Comparison of ENCODE assay signal across 20 mouse cellular contexts in genomic region chr19:34605472-34605871, GRCm38 (mm10). TPM values are rescaled to one million over a fixed set of nuclear protein-coding genes. Genes with fewer than 3 reads are reported as not detected.
"Had no signal": no experiment of that assay in that cellular context is flagged by ENCODE, and none has a peak within 500 bp of the region (broad histone marks: within the 10 kb centered on the region; RNA-seq: fewer than 3 reads in every experiment).

No protein-coding gene starts in this region.

- H3K9me3 ChIP-seq: liver, embryonic 15.5 days; lung, embryonic 15.5 days; midbrain, embryonic 10.5 days; midbrain, embryonic 12.5 days; neural tube, embryonic 12.5 days had no signal

- H3K9ac ChIP-seq: liver, embryonic 15.5 days; liver, postnatal 0 days; lung, embryonic 15.5 days; midbrain, embryonic 12.5 days; neural tube, embryonic 12.5 days had no signal

- H3K27ac ChIP-seq: liver, embryonic 15.5 days; lung, embryonic 15.5 days; midbrain, embryonic 10.5 days; midbrain, embryonic 12.5 days; neural tube, embryonic 12.5 days had no signal

- H3K36me3 ChIP-seq: liver, embryonic 15.5 days; lung, embryonic 15.5 days; midbrain, embryonic 10.5 days; midbrain, embryonic 12.5 days; neural tube, embryonic 12.5 days had no signal

- H3K4me3 ChIP-seq: liver, embryonic 15.5 days; lung, embryonic 15.5 days; midbrain, embryonic 10.5 days; midbrain, embryonic 12.5 days; neural tube, embryonic 12.5 days had no signal

- ATAC-seq: liver, postnatal 0 days; lung, postnatal 0 days had no signal

- H3K27me3 ChIP-seq: liver, embryonic 15.5 days; lung, embryonic 15.5 days; midbrain, embryonic 12.5 days; neural tube, embryonic 12.5 days had no signal

- H3K4me2 ChIP-seq: liver, embryonic 15.5 days; lung, embryonic 15.5 days; midbrain, embryonic 12.5 days; neural tube, embryonic 12.5 days had no signal

- H3K4me1 ChIP-seq: liver, embryonic 15.5 days; lung, embryonic 15.5 days; midbrain, embryonic 10.5 days; midbrain, embryonic 12.5 days; neural tube, embryonic 12.5 days had no signal

- DNase-seq: liver, postnatal 0 days; lung, adult 2 months; lung, postnatal 14 days; lung, postnatal 36 days; midbrain, embryonic 14.5 days; retina, postnatal 1 day; right cerebral cortex, adult 18-20 months; right cerebral cortex, postnatal 25 days; right cerebral cortex, postnatal 4 days; spleen, adult 18-20 months; thymus, adult 18-20 months; thymus, postnatal 14 days; thymus, postnatal 36 days had no signal

RNA-seq across cellular contexts. Expression of gene Ifit3b, which starts 2.3 kb away (rescaled TPM):
- polyA plus RNA-seq: midbrain, embryonic 10.5 days; stomach, embryonic 14.5 days had no signal

RNA-seq across cellular contexts. Expression of gene Ifit1bl1, which starts 3.7 kb away (rescaled TPM):
- polyA plus RNA-seq: midbrain, embryonic 10.5 days; stomach, embryonic 14.5 days had no signal

RNA-seq across cellular contexts. Expression of gene Ifit1bl2, which starts 35.1 kb away (rescaled TPM):
- polyA plus RNA-seq: midbrain, embryonic 12.5 days; stomach, embryonic 14.5 days had no signal

RNA-seq across cellular contexts. Expression of gene Ifit1, which starts 35.2 kb away (rescaled TPM):
- polyA plus RNA-seq: midbrain, embryonic 10.5 days had no signal
